Mouse (Mus musculus): ENCODE results near the gene Plscr2.

GRCm38 (mm10) chr9:92289675-92290074, 14.3 kb downstream of the Plscr2 start:
- TF ChIP-seq POLR2A (IDR thresholded peaks at IDR 0.05; ENCODE audit: control insufficient read depth in 1 of 2, insufficient read depth in 1 of 2, low read depth in 1 of 2, low read length in 2 of 2, poor library complexity in 1 of 2) (no peak), CTCF (IDR thresholded peaks at IDR 0.05 in 2 of 3, conservative IDR thresholded peaks at IDR 0.05 in 1 of 3; ENCODE audit: control insufficient read depth in 1 of 3, insufficient read depth in 1 of 3, low read depth in 2 of 3, low read length in 3 of 3, poor library complexity in 1 of 3, severe bottlenecking in 1 of 3) (no peak), TBP (IDR thresholded peaks at IDR 0.05; ENCODE audit: low read depth, low read length) (no peak)

Data from MEL (cell line).